Mouse (Mus musculus): ENCODE data around the gene Rundc3a.
"Not testable (repeated sequence)": the region's sequence is repeated elsewhere in the genome, so short reads cannot be mapped to it uniquely, and the experiment has no call there.

Rundc3a gene

GRCm38 (mm10) chr11:102410345-102410744 lies 17.1 kb downstream of the Rundc3a start:
- not testable (repeated sequence) for DNase-seq

- DNase-seq, result no peak
Observed at GRCm38 (mm10) chr11:102411061-102411460, 17.9 kb downstream of the Rundc3a start.

- peak; percentile 91 for DNase-seq
Observed at GRCm38 (mm10) chr11:102411704-102412103, 18.5 kb downstream of the Rundc3a start.

- no peak for DNase-seq
Observed at GRCm38 (mm10) chr11:102413059-102413458, 19.9 kb downstream of the Rundc3a start.

- DNase-seq, result no peak
Observed at GRCm38 (mm10) chr11:102415034-102415802, 22.0 kb downstream of the Rundc3a start.

- DNase-seq, result no peak
Observed at GRCm38 (mm10) chr11:102417160-102417559, 24.0 kb downstream of the Rundc3a start.

GRCm38 (mm10) chr11:102418887-102419286 lies 25.7 kb downstream of the Rundc3a start:
- DNase-seq, result no peak

GRCm38 (mm10) chr11:102421559-102421958 lies 28.4 kb downstream of the Rundc3a start:
- no peak for DNase-seq

GRCm38 (mm10) chr11:102424666-102425065 lies 31.5 kb downstream of the Rundc3a start:
- no peak for DNase-seq

GRCm38 (mm10) chr11:102425555-102426316 lies 32.5 kb downstream of the Rundc3a start:
- no peak for DNase-seq

- no peak for DNase-seq
Observed at GRCm38 (mm10) chr11:102428981-102429540, 35.9 kb downstream of the Rundc3a start.

- DNase-seq, result no peak
Observed at GRCm38 (mm10) chr11:102429551-102429950, 36.3 kb downstream of the Rundc3a start.

- DNase-seq, result peak; percentile 79
Observed at GRCm38 (mm10) chr11:102430121-102431017, 37.2 kb downstream of the Rundc3a start, which contains the start of gene Grn. TSS of gene Grn (plus strand) at chr11:102430315.

- DNase-seq, result peak; percentile 84
Observed at GRCm38 (mm10) chr11:102431018-102431645, 37.9 kb downstream of the Rundc3a start.

GRCm38 (mm10) chr11:102431728-102432114 lies 38.5 kb downstream of the Rundc3a start:
- DNase-seq, result no peak

- DNase-seq, result no peak
Observed at GRCm38 (mm10) chr11:102432115-102432843, 39.1 kb downstream of the Rundc3a start.

GRCm38 (mm10) chr11:102432896-102433295 lies 39.7 kb downstream of the Rundc3a start:
- DNase-seq, result no peak

GRCm38 (mm10) chr11:102433866-102434265 lies 40.7 kb downstream of the Rundc3a start:
- DNase-seq, result no peak

- peak; percentile 91 for DNase-seq
Observed at GRCm38 (mm10) chr11:102434406-102434805, 41.2 kb downstream of the Rundc3a start.

GRCm38 (mm10) chr11:102434816-102435705 lies 41.9 kb downstream of the Rundc3a start:
- no peak for DNase-seq

Data from right cerebral cortex, postnatal 14 days (tissue).